Mouse (Mus musculus): ENCODE measurements around the gene Gm49368. TPM values are rescaled to one million over a fixed set of nuclear protein-coding genes. Genes with fewer than 3 reads are reported as not detected.
"Not testable (repeated sequence)": the region's sequence is repeated elsewhere in the genome, so short reads cannot be mapped to it uniquely, and the experiment has no call there.

The Gm49368 gene
- not detected in 2 replicates for total RNA-seq (2014; fragmentation: Nextera tagmentation)
- total RNA-seq (2017) = not detected in 2 replicates

DNA sequence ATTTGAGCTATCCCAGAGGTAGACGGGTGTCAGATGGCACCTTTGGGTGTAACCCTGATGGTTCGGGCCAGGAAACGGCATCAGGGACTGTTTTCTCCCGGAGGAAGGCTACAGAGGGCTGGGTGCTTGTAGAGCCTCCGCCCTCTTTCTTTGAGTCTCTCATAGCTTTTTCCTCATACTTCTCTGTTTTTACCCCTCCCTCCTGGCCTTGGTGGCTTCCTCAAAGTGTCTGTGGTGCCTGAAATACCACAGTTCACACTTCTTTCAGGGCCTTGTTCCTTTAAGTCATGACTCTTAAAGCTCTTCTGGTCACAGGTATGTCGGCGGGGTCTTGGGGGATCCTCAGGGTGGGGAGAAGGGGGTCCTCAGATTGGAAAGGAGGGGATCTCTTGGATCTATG is at the start of gene Gm49368, which contains the start of gene Itgam:
Gene Gm49368 (plus strand): TSS at position 228 of the 400 bp plus-strand sequence.
Gene Itgam (plus strand): TSS at position 185 of the 400 bp plus-strand sequence.
- no peak for ATAC-seq (replicated peaks; ENCODE audit: low FRiP score, low TSS enrichment, poor library complexity, severe bottlenecking)

DNA sequence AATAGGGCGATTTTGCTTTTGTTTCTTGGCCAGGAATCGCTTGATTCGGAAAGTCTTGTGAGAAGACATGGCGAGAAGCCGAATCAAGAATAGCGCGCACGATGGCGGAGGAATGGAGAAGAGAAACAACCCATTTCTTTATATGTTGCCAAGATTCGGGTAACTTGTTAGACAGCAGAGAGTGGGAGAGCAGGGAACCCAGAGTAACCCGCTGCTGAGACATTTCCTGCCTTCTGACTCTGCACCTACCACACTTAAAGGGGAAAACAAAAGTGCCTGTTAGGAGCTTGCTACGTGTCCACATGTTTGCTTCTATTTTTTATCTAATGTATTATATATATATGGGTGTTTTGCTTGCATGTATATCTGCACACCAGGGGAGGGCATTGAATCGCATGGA is 49.4 kb upstream of the Gm49368 start:
- no peak for ATAC-seq (replicated peaks; ENCODE audit: low FRiP score, low TSS enrichment, poor library complexity, severe bottlenecking)

DNA sequence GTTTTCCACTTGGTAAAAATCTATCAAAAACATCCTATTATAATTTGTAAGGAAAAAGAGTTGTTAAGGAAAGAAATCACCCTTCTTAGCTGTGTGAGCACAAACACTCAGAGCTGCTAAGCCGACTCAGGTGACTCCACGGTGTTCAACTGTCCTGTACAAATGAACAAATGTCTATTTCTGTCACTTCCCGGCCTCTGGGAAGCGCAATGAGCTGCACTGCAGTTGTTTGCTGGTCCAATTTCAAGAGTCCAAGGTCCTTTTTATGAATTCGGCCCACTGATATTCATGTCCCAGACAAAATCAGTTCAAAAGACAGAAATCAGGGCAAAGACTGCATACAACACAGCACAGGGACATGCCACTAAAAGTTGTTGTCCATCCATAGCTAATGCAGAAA is 46.3 kb upstream of the Gm49368 start:
- not testable (repeated sequence) for ATAC-seq (replicated peaks; ENCODE audit: low FRiP score, low TSS enrichment, poor library complexity, severe bottlenecking)

DNA sequence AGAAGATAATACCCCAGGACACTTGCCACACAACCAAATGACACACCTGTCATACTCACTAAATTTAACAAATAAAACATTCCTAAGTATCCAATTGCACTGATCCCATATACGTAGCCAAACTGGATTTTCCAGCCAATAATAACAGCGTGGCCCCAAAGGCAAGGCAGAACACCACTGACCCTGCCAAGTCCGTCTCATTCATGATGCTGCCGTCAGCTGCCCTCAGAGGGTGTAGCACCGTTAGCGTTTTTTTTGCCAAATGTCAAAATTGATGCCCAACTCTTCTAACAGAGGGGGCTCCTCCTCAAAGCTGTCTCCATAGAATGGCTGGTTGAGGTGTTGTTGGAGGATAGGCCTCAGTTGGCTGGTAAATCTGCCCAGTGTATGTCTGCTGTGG is 45.8 kb upstream of the Gm49368 start:
- no peak for ATAC-seq (replicated peaks; ENCODE audit: low FRiP score, low TSS enrichment, poor library complexity, severe bottlenecking)

DNA sequence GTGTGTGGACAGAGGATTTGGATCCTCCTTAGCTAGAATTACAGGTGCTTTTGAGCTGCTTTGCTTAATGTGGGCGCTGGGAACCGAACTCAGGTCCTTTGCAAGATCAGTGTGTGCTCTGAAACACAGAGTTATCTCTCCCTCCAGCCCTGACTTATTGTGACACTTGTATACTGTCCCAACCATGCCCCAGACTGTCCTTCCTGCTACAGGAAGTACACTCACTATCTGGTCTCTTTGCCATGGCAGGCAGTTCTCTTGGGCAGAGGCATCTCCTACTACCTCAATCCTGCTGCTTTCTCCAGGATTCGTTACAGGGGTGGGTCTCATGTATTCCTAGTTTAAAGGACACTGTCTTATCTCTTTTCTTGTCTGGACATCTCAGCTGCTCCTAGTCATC is 44.2 kb upstream of the Gm49368 start:
- ATAC-seq (replicated peaks; ENCODE audit: low FRiP score, low TSS enrichment, poor library complexity, severe bottlenecking) = no peak

DNA sequence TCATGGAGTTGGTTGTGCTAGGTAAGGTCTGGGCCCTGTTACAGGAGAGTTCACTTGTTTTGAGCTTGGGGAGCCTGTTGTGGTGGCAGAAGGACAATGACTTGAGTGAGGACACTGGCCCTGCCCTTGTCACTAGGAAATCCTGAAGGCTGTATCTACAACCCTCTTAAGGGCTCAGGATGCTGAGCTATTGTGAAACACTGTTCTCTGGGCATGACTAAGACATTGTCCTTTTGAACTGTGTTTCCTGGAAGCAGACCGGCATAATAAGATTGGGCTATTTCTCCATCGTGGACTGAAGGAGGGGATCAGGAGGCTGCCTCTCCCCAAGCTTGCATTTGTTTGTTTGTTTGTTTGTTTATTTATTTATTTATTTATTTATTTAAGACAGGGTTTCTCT is 43.3 kb upstream of the Gm49368 start:
- no peak for ATAC-seq (replicated peaks; ENCODE audit: low FRiP score, low TSS enrichment, poor library complexity, severe bottlenecking)

DNA sequence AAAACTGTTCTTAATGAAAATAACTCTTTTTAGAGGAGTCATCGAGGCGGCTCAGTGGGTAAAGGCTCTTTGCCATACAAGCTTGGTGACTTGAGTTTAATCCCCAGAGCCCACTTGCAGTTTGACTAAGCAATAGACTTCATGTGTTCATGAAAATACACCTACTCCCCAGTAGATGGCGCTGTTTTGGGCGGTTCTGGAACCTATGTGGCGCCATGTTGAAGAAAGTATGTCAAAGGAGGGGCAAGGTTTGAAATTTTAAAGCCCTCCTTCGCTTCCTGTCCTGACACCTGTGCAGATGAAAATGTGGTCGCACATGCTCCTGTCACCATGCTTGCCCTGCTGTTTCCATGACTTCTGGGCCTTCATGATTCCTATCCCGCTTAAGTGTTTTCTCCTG is 39.5 kb upstream of the Gm49368 start:
- ATAC-seq (replicated peaks; ENCODE audit: low FRiP score, low TSS enrichment, poor library complexity, severe bottlenecking) = no peak

DNA sequence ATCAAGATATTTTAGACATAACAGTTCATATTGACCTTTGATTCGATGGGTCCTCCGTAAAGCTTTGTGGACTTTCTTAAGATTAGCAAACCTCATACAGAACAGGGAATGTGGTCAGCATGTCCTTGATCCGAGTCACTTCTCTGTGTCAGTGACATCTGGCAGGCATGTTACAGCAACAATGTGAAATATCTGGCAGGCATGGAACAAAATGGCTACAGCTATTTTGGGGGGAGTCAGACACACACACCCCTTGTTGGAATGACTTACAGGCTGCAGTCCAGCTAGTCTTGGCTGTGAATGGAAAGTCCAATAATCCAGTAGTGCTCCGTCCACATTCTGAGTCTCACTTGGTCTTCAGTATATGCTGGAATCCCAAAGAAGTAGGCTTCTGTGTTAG is 38.9 kb upstream of the Gm49368 start:
- ATAC-seq (replicated peaks; ENCODE audit: low FRiP score, low TSS enrichment, poor library complexity, severe bottlenecking) = no peak

DNA sequence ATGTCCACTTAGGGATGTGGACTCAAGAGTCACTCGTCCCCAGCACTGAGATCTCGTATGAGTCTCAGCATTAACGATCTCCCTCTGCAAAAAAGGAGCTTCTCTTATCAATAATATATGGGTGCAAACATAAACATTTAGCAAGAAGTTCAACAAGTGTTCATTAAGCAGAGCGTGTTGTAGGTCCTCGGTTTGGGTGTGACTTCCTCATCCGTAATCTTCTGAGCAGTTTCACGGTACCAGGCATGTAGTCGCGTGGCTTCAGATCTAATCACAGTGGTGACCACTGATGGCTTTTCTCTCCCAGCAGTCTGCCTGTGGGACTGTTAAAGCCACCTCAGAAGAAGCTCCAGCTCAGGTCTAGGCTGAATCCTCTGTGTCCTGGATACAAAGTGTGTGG is 38.1 kb upstream of the Gm49368 start:
- ATAC-seq (replicated peaks; ENCODE audit: low FRiP score, low TSS enrichment, poor library complexity, severe bottlenecking) = no peak

DNA sequence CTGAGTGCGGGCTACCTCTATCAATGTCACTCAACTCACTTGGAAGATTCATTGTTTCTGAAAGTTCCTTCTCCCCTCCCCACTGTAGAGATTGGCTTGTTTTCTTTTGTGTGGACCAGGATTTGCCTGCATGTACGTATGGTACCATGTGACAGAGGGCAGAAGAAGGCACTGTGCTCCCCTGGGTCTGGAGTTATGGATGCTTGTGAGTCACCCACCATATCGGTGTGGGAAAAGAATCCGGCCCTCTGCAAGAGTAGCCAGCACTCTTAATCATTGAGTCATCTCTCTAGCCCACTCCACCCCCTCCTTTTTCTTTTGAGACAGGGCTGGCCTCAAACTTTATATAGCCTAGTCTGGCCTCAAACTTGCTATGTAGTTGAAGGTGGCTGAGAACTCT is 37.6 kb upstream of the Gm49368 start:
- no peak for ATAC-seq (replicated peaks; ENCODE audit: low FRiP score, low TSS enrichment, poor library complexity, severe bottlenecking)

DNA sequence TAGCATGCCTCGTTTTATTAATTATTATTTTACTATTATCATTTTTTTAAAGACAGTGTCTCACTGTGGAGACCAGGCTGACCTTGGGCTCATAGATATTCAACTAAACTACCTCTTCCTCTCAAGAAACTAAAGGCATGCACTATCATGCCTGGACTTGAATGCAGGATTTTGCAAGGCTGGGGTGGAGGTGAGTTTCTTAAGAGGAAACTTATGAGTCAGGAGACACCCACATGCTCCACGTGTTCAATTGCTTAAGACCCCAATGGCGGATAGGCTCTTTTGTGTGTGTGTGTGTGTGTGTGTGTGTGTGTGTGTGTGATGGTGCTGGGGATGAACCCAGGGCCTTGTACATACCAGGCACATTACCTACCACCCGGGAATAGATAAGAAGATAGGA is 37.1 kb upstream of the Gm49368 start:
- no peak for ATAC-seq (replicated peaks; ENCODE audit: low FRiP score, low TSS enrichment, poor library complexity, severe bottlenecking)

DNA sequence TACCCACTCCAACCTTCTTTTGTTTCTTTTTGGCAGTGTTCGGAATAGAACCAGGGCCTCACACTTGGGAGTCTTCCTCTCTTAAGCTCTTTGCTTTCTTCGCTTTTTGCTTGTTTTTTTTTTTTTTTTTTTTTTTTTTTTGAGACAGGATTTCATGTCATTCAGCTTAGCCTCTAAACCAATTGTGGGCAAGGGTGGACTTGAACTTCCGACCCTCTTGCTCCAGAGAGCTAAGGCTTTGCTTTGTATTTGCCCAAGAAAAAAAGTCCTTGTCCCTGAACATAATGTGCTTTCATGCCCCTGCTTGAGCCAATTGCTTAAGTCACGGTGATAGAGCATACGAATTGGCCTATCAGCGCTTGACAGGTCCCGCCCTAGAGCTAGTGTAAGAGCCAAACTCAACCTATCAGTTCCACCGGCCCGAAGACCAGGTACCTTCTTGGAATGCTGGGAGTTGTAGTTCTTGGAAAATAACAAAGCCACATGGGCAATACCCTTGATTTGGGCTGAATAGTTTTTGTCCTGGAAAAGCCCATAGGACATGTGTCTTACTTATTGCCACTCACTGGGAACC is 31.0 kb upstream of the Gm49368 start:
- ATAC-seq (replicated peaks; ENCODE audit: low FRiP score, low TSS enrichment, poor library complexity, severe bottlenecking) = peak; percentile 86

DNA sequence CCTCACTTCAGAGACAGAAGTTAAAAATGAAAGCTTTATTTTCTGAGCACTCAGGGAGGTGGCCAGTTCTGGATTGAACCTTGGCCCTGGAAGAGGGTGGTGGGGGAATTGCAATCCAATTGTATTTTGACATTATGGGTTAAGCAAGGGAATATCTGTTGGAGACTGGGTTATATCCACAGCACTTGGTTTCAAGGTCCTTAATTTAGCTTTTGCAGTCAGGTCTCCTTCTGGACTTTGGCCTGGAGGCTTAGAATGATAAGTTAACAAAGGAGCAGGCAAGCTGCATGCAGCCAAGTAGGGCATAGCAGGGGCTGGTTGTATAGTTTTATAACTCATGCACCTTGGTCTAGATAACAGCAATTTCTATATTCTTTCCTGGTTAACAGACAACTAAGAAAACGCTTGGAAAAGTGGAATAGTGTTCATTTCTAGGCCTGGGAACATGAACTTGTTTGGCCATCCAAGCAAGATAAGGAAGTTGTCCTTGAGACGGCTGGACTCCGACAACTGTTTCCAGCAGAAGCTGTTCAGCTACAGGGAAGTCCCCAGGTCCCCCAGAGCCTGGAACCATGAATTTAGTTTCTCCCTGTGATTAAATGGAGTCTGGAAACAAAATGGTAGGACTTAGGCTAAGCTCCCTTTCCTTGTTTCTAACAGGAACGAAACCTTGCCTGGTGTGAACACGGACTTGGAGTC is 30.0 kb upstream of the Gm49368 start:
- ATAC-seq (replicated peaks; ENCODE audit: low FRiP score, low TSS enrichment, poor library complexity, severe bottlenecking) = no peak

DNA sequence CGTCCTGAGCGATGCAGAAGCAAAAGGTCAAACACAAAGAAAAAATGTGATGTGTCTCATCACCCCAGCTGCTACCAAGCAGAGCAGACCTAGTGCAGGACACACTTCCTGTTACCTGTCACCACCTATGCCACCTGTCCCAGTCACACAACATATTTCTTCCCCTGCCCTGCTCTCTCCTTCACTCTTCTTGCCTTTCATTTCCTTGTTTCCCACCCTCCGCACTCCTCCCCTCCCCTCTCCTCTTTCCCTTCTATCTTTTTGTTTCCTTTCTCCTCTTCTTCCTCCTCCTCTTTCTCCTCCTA is 29.5 kb upstream of the Gm49368 start:
- ATAC-seq (replicated peaks; ENCODE audit: low FRiP score, low TSS enrichment, poor library complexity, severe bottlenecking) = no peak

DNA sequence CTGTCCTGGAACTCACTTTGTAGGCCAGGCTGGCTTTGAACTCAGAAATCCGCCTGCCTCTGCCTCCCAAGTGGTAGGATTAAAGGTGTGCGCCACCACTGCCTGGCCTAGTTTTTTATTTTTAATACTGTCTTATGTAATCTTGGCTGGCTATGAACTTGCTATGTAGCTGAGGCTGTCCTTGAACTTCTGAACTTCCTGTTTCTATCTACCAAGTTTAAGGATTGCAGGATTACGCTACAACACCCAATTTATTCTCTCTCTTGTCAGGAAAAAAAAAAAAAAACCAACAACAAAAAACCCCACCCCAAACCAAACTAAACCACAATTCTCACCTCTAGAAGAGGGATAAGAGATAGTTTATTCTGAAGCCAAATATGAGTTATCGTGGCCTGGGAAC is 28.9 kb upstream of the Gm49368 start:
- no peak for ATAC-seq (replicated peaks; ENCODE audit: low FRiP score, low TSS enrichment, poor library complexity, severe bottlenecking)

DNA sequence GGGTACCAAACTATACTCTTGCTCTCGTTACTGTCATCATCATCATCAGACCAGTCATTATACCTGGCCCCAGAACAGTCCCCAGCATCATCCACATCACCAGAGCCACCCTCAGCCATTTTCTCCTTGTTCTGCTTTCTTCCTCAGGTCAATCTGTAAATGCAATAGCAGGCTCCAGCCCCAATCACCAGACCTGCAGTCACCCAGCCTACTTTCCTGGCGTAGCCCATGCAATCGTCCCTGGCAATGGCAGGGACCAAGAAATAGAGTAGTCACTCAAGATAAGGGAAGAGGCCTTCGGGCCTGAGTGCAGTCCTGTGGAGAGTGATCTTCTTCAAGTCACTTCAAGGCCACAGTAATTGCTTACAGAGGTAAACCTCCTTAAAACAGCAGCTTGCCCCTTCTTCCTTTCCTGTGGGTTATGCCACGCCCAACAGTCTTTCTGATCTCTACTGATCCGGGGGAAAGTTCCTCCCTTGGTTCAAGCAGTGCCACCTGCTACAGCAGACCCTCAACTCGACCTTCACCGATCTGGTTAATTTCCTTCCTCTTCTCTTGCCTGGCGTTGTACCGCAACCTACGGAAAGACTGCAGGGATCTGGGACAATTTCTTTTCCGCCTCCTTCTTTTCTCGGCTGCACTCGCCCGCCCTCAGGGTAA is 20.2 kb upstream of the Gm49368 start:
- ATAC-seq (replicated peaks; ENCODE audit: low FRiP score, low TSS enrichment, poor library complexity, severe bottlenecking) = peak; percentile 57

DNA sequence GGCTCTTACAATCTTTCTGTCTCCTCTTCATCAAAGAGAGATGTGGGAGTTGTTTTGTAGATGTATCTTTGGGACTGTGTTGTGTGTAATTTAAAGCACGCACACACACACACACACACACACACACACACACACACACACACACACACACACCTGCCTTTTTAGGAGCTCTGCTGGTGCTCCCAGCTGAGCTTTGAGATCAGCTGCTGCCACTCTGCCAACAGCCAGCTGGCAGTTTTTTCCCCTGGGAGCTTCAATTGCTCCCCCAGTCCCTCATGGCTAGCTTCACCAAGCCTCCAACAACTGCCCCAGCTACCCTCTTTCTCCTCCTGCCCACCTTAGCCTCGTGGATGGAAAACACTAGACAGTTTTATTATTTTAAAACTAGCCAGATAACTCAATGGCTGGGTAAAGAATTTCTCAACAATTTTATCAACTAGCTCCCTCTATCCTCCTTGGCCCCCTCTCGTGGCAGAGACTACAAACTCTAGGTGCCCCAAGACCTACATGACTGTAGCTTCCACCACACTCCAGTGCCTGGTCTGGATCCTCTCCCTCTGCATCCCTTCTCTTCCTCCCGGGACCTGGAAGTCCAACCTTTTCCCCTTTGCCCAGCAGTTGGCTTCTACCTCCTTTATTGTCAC is 18.2 kb upstream of the Gm49368 start:
- no peak for ATAC-seq (replicated peaks; ENCODE audit: low FRiP score, low TSS enrichment, poor library complexity, severe bottlenecking)

DNA sequence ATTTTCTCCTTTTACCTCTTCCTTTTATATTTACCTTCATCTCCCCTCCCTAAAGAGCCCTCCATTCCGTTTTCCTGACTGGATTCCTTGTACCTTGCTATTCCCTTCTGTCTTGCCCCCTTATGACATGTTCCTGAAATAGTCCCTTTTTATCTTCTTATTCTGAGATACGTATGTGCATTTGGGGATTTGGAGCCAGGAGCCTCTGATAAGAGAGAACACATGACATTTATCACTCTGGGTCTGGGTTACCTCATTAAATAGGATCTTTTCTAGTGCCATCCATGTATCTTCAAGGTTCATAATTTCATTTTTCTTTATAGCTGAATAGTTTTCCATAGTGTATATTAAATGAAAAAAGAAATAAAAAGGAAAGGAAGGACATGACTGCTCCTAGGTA is 16.8 kb upstream of the Gm49368 start:
- ATAC-seq (replicated peaks; ENCODE audit: low FRiP score, low TSS enrichment, poor library complexity, severe bottlenecking) = no peak

DNA sequence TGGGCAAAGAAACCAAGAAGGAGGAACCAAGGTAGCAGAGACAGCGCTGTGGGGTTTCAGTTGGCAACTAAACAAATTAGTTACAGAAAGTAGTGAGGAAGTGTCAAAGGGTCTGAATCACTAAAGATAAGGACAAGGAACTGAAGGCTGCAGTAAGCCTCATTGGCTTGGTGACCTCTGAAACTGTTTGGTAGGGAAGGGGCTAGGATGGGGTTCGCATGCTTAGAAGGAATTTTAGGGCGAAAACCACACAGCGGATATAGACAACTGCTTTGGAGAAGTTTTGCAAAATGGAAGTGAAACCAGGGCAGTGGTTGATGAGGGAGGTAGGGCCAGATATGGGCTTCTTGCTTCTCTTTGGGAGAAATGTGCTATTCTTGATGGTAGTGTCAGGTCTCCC is 13.7 kb upstream of the Gm49368 start:
- peak; percentile 42; the same call in 1 of the 2 replicates for ATAC-seq (replicated peaks; ENCODE audit: low FRiP score, low TSS enrichment, poor library complexity, severe bottlenecking)

DNA sequence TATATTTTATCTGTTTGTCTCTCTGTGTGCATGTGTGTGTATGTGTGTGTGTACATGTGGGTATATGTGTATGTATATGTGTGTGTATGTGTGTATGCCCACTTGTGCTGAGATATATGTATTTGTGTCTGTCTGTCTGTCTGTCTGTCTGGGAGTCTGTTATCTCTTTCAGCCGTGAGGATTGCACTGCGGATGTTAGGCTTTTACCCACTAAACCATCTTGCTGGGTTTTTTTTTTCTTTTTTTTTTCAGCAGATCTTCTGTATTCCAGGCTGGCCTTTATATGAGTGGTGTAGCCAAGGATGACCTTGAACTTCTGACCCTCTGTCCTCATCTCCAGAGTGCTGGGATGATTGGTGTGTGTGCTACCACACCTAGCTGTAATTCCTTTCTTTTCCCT is 13.2 kb upstream of the Gm49368 start:
- ATAC-seq (replicated peaks; ENCODE audit: low FRiP score, low TSS enrichment, poor library complexity, severe bottlenecking) = no peak

DNA sequence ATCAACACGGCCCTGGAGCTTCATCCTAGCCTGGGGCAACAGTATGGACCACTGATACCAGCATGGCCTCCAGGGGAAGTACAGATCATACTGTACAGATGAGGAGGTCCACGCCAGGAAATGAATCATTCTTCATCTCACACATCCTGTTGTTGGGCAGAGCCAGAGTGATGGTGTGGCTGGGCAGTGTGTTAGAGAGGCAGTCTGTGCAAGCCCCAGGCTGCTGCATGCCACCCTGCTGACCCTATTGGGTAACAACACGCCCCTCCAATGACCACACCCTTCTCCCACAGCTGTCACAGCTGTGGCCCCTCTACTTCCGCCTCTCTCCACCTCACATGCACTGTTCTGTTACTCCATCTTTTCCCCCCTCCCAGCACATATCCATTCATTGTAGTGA is 11.7 kb upstream of the Gm49368 start:
- peak; percentile 43; the same call in 1 of the 2 replicates for ATAC-seq (replicated peaks; ENCODE audit: low FRiP score, low TSS enrichment, poor library complexity, severe bottlenecking)
